Mouse (Mus musculus): Measurements from ENCODE around the gene Dnal1.

Dnal1 gene

DNA sequence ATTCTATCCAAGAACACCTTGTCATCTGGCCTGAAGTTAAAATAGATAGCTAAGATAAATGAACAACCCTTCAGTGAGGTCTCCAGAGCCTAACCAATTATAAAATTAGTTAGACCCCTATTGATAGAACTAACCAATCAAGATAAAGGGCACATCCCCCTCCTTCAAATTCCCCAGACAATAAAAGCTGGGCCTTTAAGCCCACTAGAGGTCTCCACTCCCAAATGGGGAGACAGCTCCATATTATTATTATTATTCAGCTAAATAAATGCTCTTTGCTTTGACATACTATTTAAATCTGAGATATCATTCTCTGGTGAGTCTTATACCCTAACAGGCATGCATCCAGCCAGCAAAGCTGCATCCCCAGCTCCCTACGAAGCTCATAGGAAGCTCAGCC is 4.2 kb upstream of the Dnal1 start:
- ChIA-PET CTCF (interaction anchor here in 2 of 4 experiments (0.6 to 1.4 kb wide), 5 partner anchors 9 to 57 kb away, joined by 3 to 7 read pairs (median 3); partner anchors contain the start of gene Acot6 (in 1 of the 2)), POLR2A (interaction anchor here in 1 of 4 experiments (0.8 kb wide), 1 partner anchor 9 kb away, joined by 6 read pairs; no protein-coding TSS in a partner anchor)

DNA sequence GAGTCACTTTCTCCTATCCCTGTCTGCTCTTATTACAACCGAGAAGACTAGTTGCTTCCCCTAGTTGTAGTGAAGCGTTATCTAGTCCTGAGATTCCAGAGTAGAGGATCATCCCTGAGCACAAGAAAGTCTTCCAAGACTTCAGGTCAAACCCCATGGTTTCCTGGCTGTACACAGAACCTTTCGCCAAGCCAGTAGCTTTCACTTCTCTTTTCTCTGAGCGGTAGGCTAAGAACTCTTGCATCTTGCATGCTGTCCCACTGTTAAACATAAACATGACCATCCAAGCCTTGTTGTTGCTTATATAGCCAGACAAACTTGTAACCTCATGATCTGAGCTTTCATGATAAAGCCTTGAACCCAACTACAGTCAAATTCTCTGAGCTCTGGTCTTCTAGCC is 3.4 kb upstream of the Dnal1 start:
- ChIA-PET CTCF (interaction anchor here in 2 of 4 experiments (0.8 to 1.0 kb wide), 2 partner anchors 10 to 51 kb away, joined by 3 read pairs; no protein-coding TSS in a partner anchor), POLR2A (no interaction called here)

DNA sequence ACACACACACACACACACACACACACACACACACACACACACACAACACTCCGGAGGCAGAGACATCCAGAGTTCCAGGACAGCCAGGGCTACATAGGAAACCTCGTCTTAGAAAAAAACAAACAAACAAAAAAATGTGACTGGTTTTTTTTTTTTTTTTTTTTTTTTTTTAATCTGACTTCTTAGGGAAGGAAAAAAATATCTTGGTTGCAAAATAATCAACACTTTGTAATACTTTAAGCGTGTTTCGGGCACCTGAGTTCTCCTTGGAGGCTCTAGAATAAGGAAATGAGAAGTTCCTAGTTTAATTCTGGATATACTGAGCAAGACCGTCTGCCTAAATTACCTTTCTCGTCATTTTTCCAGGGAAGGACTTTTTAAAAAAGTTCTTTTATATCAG is 490 bp upstream of the Dnal1 start:
- CTCF ChIA-PET: interaction anchor here in 3 of 4 experiments (0.6 to 1.0 kb wide), 3 partner anchors 35 to 272 kb away, joined by 4 read pairs; partner anchors contain the start of gene Pnma1 (in 1 of the 3)
- POLR2A ChIA-PET: interaction anchor here in 2 of 4 experiments (0.7 to 1.6 kb wide), 3 partner anchors 15 to 190 kb away, joined by 3 to 4 read pairs (median 3); no protein-coding TSS in a partner anchor

DNA sequence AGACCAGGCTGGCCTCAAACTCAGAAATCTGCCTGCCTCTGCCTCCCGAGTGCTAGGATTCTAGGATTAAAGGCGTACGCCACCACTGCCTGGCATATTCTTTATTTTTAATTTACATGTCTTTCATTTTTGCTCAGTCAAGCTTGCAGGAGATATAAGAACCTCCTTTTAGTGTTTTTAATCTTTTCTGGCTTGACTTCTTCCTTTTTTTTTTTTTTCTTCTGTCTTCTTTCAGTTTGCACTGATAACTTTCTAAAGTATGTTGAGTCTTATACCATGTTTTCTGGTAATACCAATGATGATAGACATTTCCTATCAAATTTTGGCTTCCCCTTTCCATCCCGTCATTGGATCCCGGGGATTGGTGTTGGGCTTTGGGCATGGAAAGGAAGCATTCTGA is 5.4 kb downstream of the Dnal1 start:
- ChIA-PET POLR2A (no interaction called here), CTCF (no interaction called here)

DNA sequence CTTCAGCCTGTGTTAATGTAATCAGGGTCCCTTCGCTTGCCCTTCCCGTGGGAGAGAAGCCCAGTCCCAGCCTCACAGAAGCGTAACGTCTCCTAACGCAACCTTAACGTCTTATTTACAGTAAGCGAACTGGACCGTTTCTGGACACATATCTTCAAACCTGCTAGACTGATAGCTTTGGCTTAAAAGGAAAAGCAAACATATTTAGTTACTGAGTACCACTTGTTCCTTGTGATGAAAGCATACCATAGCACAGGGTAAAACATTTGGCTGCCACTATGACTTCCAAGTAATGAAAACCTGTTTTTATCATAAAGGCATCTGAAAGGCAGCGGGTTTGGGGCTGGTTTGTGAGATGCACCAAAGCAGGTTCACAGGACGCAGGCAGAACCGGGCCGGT is 11.7 kb downstream of the Dnal1 start:
- ChIA-PET CTCF (interaction anchor here in 1 of 4 experiments (0.6 kb wide), 1 partner anchor 89 kb away, joined by 7 read pairs; no protein-coding TSS in a partner anchor), POLR2A (no interaction called here)

DNA sequence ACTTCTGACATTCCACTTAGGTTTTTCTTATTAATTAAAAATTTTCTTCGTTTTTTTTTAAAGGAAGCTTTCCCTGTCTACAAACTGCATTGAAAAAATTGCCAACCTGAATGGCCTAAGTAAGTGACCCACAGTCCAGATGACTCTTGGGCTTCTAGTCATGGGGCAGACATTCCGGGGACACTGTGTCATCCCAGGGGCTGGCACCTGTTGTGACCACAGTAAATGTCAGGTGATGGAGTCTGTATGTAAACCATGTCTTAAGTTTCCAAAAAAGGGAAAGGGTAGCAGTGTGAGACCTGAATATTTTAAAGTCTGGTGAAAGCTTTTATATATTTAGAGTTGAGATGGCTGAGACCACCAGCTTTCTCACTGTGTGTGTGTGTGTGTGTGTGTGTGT is 12.7 kb downstream of the Dnal1 start:
- POLR2A ChIA-PET: no interaction called here

DNA sequence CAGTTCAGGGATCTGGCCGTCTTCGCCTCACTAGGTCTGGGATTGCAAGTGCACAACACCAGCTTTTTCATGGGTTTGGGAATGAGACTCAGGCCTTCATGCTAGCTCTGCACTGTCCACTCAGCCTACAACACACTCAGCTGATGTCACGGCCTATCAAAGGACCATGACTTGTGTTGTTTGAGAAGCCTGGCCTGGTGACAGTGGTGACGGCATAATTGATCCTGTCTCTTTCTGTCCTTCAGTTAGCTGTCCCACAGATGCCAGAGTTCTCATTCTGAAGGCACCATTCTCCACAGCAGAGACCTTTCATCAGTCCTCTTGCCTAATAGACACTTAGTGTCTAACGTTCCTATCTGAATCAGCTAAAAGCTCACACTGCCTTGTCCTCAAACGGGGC is 14.4 kb downstream of the Dnal1 start:
- ChIA-PET POLR2A (interaction anchor here in 1 of 4 experiments (1.2 to 1.3 kb wide), 2 partner anchors 14 to 156 kb away, joined by 3 to 5 read pairs; partner anchors contain the start of genes Dnal1 and Ptgr2), CTCF (interaction anchor here in 1 of 4 experiments (1.3 kb wide), 1 partner anchor 19 kb away, joined by 4 read pairs; the partner anchor contains the start of gene Pnma1)

More for the DNA sequence above, 12.7 kb downstream of the Dnal1 start:
- CTCF ChIA-PET: no interaction called here

DNA sequence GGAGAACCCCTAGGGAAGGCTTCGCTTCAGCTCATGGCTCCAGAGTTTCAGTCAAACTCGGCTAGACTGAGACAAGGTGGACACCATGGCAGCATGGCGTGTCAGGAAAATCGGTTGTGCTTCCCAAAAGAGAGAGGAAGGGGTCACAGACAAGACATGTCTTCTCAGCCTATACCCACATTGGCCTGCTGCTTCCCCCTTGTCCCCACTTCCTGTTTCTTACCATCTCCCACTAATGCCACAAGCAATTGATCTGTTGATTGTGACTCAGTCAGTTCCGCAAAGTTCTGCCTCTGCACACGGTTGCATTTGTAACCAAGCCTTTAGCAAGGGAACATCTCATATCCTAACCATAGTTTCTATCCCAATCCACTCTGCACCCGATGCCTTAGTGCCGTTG is 15.8 kb downstream of the Dnal1 start:
- CTCF ChIA-PET: no interaction called here
- POLR2A ChIA-PET: no interaction called here

DNA sequence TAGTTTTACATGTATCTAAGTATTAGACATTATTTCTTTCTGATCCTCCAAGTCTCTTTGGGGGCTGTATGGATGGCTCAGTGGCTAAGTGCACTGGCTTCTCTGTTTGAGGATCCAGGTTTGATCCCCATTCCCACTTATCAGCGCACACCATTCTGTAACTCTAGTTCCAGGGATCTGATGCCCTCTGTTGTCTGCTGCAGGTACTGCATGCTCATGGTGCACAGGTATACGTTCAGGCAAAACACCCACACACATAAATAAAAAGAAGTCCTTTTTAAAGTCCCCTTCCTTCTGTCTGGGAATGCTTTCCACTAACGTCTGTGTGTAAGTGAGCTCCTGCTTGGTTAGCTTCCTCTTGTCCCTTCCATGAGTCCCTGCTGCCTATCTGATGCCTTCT is 18.1 kb downstream of the Dnal1 start:
- CTCF ChIA-PET: interaction anchor here (0.7 to 1.3 kb wide), 10 partner anchors 12 to 418 kb away, joined by 3 to 5 read pairs (median 3); partner anchors contain the start of gene Pnma1 (in 1 of the 4)

DNA sequence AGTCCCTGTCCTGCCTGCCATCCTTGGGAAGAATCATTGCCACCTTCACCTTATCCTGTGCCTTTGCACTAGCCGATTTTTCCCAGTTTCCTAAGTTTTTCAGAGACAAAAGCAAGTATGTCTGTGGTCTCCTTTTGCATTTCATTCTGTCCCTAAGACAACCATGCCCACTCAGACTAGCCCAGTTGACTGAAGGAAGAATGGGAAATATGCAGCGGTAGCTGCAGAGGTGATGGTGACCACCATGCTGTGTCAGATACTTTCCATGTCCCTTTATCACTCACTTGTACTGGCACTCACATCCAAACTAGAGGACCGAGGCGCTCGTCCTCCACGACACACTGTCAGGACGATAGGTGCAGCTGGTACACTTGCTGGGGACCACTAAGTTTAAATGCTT is 23.0 kb downstream of the Dnal1 start:
- POLR2A ChIA-PET: interaction anchor here in 3 of 4 experiments (0.5 to 0.6 kb wide), 3 partner anchors 12 to 145 kb away, joined by 3 to 4 read pairs (median 4); no protein-coding TSS in a partner anchor
- CTCF ChIA-PET: interaction anchor here in 1 of 4 experiments (0.7 kb wide), 1 partner anchor 117 kb away, joined by 3 read pairs; no protein-coding TSS in a partner anchor

More for the DNA sequence above, 18.1 kb downstream of the Dnal1 start:
- POLR2A ChIA-PET: interaction anchor here in 1 of 4 experiments (0.6 to 1.3 kb wide), 3 partner anchors 19 to 59 kb away, joined by 3 read pairs; partner anchors contain the start of gene Acot6

DNA sequence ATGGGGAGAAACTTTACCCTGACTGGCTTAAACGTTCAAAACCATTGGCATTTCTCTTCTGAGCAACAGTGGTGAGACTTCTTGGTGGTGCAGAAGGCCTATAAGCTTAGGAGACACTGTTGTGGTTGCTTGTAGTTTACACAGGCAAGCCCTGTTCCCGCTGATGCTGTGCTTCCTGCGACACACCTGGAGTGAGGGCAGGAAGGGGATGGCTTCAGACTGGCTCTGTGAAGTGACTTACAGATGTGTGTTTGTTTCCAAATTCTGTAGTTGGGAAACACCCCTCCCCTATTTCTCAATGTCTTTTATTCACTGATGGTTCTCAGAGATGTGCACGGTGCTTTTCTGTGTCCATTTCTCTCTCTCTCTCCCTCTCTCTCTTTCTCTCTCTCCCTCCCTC is 26.0 kb downstream of the Dnal1 start:
- ChIA-PET POLR2A (no interaction called here), CTCF (interaction anchor here in 1 of 4 experiments (0.6 kb wide), 1 partner anchor 110 kb away, joined by 3 read pairs; no protein-coding TSS in a partner anchor)

DNA sequence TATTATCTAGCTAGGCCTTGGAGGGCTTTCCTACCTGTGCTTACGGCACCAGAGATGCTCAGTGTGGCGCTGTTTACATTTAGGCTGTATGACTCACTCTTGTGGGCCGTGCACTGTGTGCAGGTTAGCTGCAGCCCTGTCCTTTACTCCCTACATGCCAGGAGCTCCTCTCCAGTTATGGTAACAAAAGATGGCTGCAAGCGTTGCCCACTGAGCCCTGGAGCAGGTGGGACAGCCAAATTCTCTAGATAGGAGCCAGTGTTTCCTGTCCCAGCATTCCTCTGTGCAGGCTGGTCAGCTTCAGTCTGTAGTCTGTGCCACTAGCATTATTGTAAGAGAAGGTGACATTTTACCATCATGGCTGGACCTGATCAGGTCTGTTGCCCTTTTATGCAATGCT is 27.1 kb downstream of the Dnal1 start:
- CTCF ChIA-PET: interaction anchor here in 2 of 4 experiments (0.6 to 0.8 kb wide), 2 partner anchors 21 to 273 kb away, joined by 3 to 4 read pairs; no protein-coding TSS in a partner anchor
- POLR2A ChIA-PET: interaction anchor here in 1 of 4 experiments (0.6 kb wide), 1 partner anchor 22 kb away, joined by 3 read pairs; no protein-coding TSS in a partner anchor

DNA sequence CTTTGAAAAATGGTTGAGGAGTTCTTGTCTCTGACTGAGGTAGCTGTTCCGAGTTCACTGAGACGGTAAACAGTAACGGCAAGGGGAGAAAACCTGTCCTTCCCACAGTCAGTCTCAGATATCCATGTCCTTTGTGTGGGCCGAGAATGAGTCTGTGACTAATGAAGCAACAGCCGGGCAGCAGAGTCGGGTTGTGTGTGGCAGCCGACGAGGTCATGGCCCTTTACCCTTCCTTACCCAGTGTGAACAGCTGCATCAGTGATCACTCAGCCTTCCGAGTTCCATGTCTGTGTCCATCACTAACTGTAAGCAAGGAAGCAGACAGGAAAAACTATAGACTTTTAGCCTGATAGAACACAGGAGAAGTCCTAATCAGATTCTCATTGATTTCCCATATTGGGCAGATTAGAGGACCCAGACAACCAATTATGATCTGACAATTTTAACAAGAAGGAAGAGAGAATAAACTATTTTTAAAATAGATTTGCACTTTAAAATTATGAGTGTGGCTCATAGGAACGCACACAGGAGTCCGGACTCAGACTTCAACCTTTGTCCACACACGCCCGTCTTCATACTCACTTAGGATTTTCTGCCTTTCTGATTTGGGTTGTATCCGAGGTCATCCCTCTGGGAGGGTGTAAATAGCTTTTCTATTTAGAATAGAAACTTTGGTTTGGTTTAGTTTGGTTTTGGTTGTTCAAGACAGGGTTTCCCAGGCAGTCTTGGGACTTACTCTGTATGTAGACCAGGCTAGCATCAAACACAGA is 28.3 kb downstream of the Dnal1 start:
- POLR2A ChIA-PET: no interaction called here
- CTCF ChIA-PET: no interaction called here

DNA sequence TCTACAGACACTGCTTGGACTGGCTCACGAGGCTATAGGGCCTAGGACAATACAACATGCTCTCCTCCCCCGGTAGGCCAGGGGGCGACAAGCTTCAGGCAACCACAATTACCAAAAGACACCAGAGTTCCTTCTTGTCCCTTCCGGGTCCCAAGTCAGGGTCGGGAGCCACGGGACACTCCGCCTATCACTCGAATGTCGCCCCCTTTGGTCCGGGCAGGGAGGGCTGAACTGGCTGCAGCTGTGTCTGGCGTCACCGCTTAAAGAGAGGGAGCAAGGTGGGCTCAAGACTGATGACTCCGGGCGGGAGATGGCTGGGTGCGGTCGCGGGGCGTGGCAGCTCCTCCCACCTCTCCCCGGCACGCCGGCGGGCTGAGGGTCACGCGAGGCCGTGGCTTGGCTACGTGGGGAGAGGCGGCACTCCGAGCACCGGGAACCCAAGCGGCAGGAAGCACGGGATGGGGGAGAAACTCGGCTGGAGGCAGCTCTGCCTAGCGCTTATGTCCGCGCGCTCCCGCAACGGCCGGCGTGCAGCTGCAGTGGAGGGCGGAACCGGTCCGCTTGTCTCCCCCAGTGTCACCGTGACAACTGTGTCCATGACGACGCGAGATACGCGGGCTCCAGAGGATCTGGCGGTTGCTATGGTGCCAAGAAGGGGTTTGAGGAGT is 33.9 kb downstream of the Dnal1 start, which contains the start of gene Pnma1:
Gene Pnma1, minus strand, starts transcription at position 536 of the 668 bp plus-strand sequence.
- POLR2A ChIA-PET: interaction anchor here (0.5 to 5.3 kb wide), 25 partner anchors 10 to 198 kb away, joined by 3 to 31 read pairs (median 5); partner anchors contain the start of genes Ptgr2 (in 2 of the 4), Riox1 (in 1 of the 4) and Zfp410 (in 1 of the 4)
- CTCF ChIA-PET: interaction anchor here in 3 of 4 experiments (0.5 to 1.8 kb wide), 17 partner anchors 10 to 197 kb away, joined by 3 to 5 read pairs (median 3); partner anchors contain the start of gene Dnal1 (in 1 of the 3)

DNA sequence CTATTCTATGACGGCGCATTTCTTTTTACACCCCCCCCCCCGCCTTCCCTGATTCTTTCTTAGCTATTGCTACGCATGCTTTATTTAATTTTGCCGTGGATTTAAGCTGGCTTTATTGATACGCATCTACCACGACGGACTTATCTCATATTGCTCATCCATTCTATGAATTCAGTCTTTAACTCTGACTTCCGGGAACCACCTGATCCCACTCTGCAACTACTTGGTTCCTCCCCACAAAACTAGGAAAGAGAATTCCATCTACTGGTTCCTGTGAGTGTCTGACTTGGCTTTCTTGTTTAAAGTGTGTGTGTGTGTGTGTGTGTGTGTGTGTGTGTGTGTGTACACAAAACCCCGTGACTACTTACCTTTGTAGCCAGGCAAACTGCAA is 34.5 kb downstream of the Dnal1 start:
- ChIA-PET POLR2A (interaction anchor here in 3 of 4 experiments (0.6 to 5.3 kb wide), 19 partner anchors 9 to 198 kb away, joined by 3 to 31 read pairs (median 5); partner anchors contain the start of genes Ptgr2 (in 1 of the 3) and Riox1 (in 1 of the 3)), CTCF (interaction anchor here (0.6 to 1.8 kb wide), 11 partner anchors 10 to 232 kb away, joined by 3 to 5 read pairs (median 4); partner anchors contain the start of gene Dnal1 (in 1 of the 4))

DNA sequence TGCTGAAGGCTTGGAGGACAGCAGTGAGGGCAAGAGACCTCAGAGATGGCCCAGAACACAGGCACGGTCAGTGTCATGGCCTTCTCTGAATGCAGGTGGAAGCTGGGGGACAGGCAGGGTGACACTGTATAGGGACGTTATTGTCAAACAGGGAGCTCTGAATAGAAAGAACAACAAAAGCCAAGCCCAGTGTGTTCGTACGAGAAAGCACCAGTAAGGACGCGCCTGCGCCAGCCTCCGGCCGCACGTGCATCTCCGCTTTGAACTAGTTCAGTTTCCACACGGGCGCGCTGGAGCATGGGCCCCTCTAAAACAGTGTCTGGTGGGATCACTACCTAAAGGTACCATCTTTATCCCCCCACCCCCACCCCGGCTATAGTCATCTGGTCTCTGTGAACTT is 35.8 kb downstream of the Dnal1 start:
- CTCF ChIA-PET: no interaction called here

DNA sequence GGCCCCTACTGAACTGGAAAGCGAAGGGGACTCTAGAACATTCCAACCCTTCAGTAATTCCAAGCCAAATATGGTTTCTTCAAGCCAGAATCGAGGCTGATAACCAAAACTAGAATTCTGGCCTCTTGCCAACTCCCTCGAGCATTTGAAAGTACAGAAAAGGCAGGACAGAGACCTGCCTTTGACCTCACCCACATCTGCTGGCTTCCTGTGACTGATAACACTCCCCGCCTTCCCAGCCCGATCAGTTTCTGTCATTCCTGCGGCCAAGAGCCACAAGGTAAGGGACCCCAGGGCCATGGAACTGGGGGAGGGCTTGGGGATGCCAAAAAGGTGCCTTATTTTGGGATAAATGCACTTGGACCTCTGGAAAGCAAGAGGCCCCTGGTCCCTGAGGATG is 36.8 kb downstream of the Dnal1 start:
- POLR2A ChIA-PET: interaction anchor here in 3 of 4 experiments (0.7 to 5.3 kb wide), 9 partner anchors 10 to 201 kb away, joined by 3 to 31 read pairs (median 4); partner anchors contain the start of gene Riox1 (in 1 of the 3)
- CTCF ChIA-PET: no interaction called here

More for the DNA sequence above, 35.8 kb downstream of the Dnal1 start:
- POLR2A ChIA-PET: interaction anchor here in 3 of 4 experiments (0.6 to 5.3 kb wide), 14 partner anchors 8 to 102 kb away, joined by 3 to 31 read pairs (median 4); no protein-coding TSS in a partner anchor

DNA sequence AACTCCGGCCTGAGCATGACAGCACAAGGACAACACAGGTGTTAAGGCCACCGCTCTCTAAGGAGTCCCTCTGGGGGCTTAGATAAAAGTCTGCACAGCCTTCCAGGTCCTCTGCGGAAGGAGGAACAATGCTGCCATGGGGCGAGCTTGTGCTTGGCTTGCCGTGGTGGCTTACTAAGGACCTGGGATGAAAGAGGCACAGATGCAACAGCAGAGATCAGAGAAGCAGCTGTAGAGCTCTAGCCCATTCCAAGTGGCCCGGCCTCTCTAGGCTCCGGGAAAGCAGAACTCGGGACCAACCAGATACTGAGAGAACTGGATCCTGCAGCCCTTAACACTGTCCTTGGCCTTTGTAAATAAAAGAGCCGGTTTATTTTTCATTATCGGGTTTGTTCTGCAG is 37.7 kb downstream of the Dnal1 start:
- ChIA-PET CTCF (interaction anchor here (0.5 to 1.4 kb wide), 6 partner anchors 10 to 669 kb away, joined by 3 to 18 read pairs (median 3); no protein-coding TSS in a partner anchor), POLR2A (interaction anchor here in 2 of 4 experiments (0.6 to 2.2 kb wide), 13 partner anchors 8 to 202 kb away, joined by 3 to 9 read pairs (median 4); partner anchors contain the start of genes Dnal1 (in 1 of the 2) and Riox1 (in 1 of the 2))
